Mouse (Mus musculus): ENCODE data around the gene Ripk3. TPM values are rescaled to one million over a fixed set of nuclear protein-coding genes. Genes with fewer than 3 reads are reported as not detected.

The Ripk3 gene
- polyA plus RNA-seq, 1 experiment from 2014 or later: 1.1 TPM

GRCm38 (mm10) chr14:55824481-55825215 lies 36.0 kb upstream of the Ripk3 start:
- Histone ChIP-seq H3K9me3 (no peaks in the 10 kb centered on the region), H3K27ac (replicated peaks) (peak overlapping the region; percentile 87), H3K27me3 (peaks cover 4% of the 10 kb centered on the region; the same call in 1 of the 2 replicates), H3K9ac (replicated peaks) (peak overlapping the region; percentile 51), H3K4me1 (peaks cover 45% of the 10 kb centered on the region), H3K36me3 (no peaks in the 10 kb centered on the region), H3K4me3 (peak overlapping the region; percentile 59), H3K4me2 (replicated peaks) (peak overlapping the region; percentile 92)
- under 1% methylated on average over 30 of the region's 32 CpGs for WGBS
- no peak for ATAC-seq (replicated peaks)

DNA sequence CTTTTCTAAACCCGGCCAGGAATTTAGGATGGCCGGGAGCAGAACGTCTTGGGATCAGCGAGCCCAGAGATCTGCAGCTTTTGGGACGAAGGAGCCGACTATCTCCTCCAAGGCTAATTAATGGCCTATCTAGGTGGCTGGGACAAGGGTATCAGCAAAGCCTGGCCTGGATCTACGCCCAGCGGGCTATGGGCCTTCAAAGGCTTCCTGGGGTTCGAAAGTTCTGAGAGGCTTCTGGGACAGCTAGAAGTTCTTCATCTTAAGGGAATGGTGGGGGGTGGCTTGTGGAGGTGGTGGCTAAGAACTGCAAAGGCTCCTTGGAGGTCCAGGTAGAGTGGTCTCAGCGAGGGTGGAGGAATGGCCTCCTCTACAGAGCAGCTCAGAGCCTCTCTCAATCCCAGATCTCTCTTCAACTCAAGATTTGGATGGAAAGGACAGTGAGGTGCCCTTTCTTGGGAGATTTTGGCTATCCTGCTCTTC lies 35.4 kb upstream of the Ripk3 start:
- WGBS: under 1% methylated on average over 10 of the region's 10 CpGs
- no peak for ATAC-seq (replicated peaks)
- peak overlapping the region; percentile 59 for H3K4me3 ChIP-seq

DNA sequence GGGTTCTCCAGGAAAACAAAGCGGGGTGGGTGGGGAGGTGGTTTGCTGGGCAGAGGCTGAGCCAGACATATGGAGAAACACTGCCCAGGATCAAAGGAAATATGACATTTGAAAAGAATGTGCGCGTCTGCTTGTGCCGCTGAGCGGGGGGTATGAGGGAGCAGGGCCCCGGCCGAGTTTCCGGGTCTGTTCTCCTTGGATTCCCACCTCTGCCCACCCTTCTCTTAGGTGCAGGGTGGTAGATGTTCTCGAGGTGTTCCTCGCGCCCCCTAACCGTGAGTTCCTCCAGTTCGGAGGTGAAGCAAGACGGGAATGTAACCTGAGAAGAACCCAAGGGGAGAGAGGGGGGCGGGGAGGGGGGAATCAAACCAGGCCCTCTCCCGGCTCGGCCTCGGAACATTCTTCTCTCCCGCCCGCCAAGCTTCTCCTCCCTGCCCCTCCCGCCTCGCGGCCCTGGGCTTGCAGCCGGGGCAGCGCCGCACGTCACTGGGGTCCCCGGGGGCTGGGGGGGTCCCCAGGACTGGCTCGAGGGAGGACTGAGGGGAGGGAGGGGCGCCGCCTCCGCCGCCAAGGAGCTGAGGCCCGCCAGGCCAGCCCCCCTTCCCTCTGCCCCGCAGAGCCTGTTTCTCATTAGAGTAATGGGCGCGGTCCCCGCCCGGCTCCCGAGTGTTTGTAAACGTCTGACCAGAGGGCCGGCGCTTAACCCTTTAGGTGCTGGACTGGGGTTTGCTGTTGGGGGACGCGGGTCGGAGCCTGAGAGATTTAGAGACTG lies 34.5 kb upstream of the Ripk3 start, which contains the start of gene Nfatc4:
Nfatc4 (plus strand) TSS at position 154 of the 772 bp plus-strand sequence.
- H3K4me1 ChIP-seq: peaks cover 45% of the 10 kb centered on the region
- peaks cover 4% of the 10 kb centered on the region; the same call in 1 of the 2 replicates for H3K27me3 ChIP-seq
- peak within 1 kb of the TSS; percentile 87 for H3K27ac ChIP-seq (replicated peaks)
- H3K9ac ChIP-seq (replicated peaks): peak within 1 kb of the TSS; percentile 65
- H3K9me3 ChIP-seq: no peaks in the 10 kb centered on the region
- no peaks in the 10 kb centered on the region for H3K36me3 ChIP-seq
- ATAC-seq (replicated peaks): peak; percentile 80
- WGBS: 0% methylated on average over 34 of the region's 46 CpGs
- peak within 1 kb of the TSS; percentile 59 for H3K4me3 ChIP-seq
- peak within 1 kb of the TSS; percentile 92 for H3K4me2 ChIP-seq (replicated peaks)

More for the DNA sequence above, 35.4 kb upstream of the Ripk3 start:
- Histone ChIP-seq H3K9me3 (no peaks in the 10 kb centered on the region), H3K9ac (replicated peaks) (peak overlapping the region; percentile 65; the same call in 1 of the 2 replicates), H3K4me2 (replicated peaks) (peak overlapping the region; percentile 92), H3K27me3 (peaks cover 4% of the 10 kb centered on the region; the same call in 1 of the 2 replicates), H3K27ac (replicated peaks) (peak overlapping the region; percentile 87), H3K4me1 (peaks cover 45% of the 10 kb centered on the region), H3K36me3 (no peaks in the 10 kb centered on the region)

DNA sequence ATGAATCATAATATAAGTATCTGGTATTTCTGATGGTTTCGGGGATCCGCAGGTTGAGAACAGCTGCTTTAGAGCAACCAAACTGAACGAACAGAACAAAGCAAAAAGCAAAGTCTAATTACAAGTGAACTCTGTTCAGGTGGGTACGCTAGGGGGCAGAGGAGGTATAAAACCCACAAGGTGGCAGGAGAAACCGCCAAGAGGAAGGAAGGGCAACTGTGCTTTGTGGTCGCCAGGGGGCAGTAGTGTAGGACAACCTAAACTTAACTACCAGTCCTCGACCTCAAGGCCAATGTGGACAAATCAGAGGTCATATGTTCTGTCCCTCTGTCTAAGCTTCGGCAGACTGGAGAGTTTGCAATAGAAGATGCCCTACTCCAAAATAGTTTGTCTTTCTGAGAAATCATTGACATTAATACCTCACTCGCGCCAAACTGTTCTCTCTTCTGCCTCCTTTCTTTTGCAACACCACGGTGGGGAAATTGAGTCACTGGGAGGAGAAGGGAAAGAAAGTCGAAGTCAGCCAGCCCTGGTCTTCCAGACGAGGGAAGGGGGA lies 33.8 kb upstream of the Ripk3 start:
- no peak for ATAC-seq (replicated peaks)
- 3% methylated on average over 13 of the region's 13 CpGs for WGBS
- peaks cover 45% of the 10 kb centered on the region for H3K4me1 ChIP-seq

GRCm38 (mm10) chr14:55820576-55820975 lies 31.9 kb upstream of the Ripk3 start:
- Histone ChIP-seq H3K4me1 (peaks cover 32% of the 10 kb centered on the region), H3K4me3 (no peak overlapping the region), H3K27me3 (no peaks in the 10 kb centered on the region), H3K36me3 (no peaks in the 10 kb centered on the region), H3K27ac (replicated peaks) (no peak overlapping the region), H3K9me3 (no peaks in the 10 kb centered on the region), H3K4me2 (replicated peaks) (no peak overlapping the region), H3K9ac (replicated peaks) (no peak overlapping the region)
- no peak for ATAC-seq (replicated peaks)
- WGBS: 91% methylated on average over 9 of the region's 9 CpGs

More for the DNA sequence above, 33.8 kb upstream of the Ripk3 start:
- Histone ChIP-seq H3K36me3 (no peaks in the 10 kb centered on the region), H3K9me3 (no peaks in the 10 kb centered on the region), H3K4me3 (peak overlapping the region; percentile 59), H3K27ac (replicated peaks) (peak overlapping the region; percentile 87), H3K27me3 (peaks cover 4% of the 10 kb centered on the region; the same call in 1 of the 2 replicates), H3K9ac (replicated peaks) (peak overlapping the region; percentile 65), H3K4me2 (replicated peaks) (peak overlapping the region; percentile 92)

DNA sequence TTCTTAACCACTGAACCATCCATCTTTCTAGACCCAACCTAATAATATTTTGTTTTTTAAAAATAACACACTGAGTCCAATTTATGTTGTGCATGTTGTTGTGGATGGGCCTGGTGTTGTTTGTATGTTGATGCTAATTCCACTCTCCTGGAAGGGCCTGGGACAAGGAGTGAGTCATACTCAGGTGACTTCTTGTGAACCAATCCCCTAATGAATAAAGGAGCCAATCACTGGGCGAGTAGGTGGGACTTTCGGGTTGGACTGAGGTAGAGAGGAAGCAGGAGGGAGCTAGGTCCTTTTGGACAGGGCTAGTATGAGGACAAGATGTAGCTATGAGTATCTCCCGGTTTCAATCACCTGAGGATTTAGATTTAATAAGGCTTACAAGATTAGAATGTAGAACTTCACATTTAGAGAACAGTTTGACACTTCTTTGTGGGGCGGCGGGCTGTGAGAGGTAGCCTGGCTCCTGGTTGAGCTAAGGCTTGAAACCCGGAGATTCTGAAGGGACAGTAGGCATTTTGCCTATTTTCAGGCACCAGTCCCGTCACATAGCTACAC lies 31.3 kb upstream of the Ripk3 start:
- no peaks in the 10 kb centered on the region for H3K27me3 ChIP-seq
- 82% methylated on average over 7 of the region's 7 CpGs for WGBS
- no peak overlapping the region for H3K27ac ChIP-seq (replicated peaks)
- no peak overlapping the region for H3K4me3 ChIP-seq
- H3K9ac ChIP-seq (replicated peaks): no peak overlapping the region
- no peak overlapping the region for H3K4me2 ChIP-seq (replicated peaks)
- no peaks in the 10 kb centered on the region for H3K36me3 ChIP-seq
- no peaks in the 10 kb centered on the region for H3K9me3 ChIP-seq
- ATAC-seq (replicated peaks): no peak
- H3K4me1 ChIP-seq: peaks cover 29% of the 10 kb centered on the region

GRCm38 (mm10) chr14:55815310-55815751 lies 26.7 kb upstream of the Ripk3 start:
- WGBS: 31% methylated on average over 17 of the region's 17 CpGs

GRCm38 (mm10) chr14:55814885-55815284 lies 26.2 kb upstream of the Ripk3 start:
- Histone ChIP-seq H3K36me3 (no peaks in the 10 kb centered on the region), H3K9me3 (no peaks in the 10 kb centered on the region), H3K4me2 (replicated peaks) (peak overlapping the region; percentile 52), H3K27me3 (no peaks in the 10 kb centered on the region), H3K4me1 (0 out of 2 replicates have a peak, but pooled peaks cover 4% of the 10 kb centered on the region), H3K9ac (replicated peaks) (peak overlapping the region; percentile 17), H3K4me3 (peak overlapping the region; percentile 40), H3K27ac (replicated peaks) (no peak overlapping the region)
- peak; percentile 82 for ATAC-seq (replicated peaks)
- 21% methylated on average over 16 of the region's 16 CpGs for WGBS

More at GRCm38 (mm10) chr14:55815310-55815751, 26.7 kb upstream of the Ripk3 start:
- Histone ChIP-seq H3K9me3 (no peaks in the 10 kb centered on the region), H3K27ac (replicated peaks) (no peak overlapping the region), H3K36me3 (no peaks in the 10 kb centered on the region), H3K4me2 (replicated peaks) (peak overlapping the region; percentile 52), H3K27me3 (no peaks in the 10 kb centered on the region), H3K9ac (replicated peaks) (peak overlapping the region; percentile 17), H3K4me1 (0 out of 2 replicates have a peak, but pooled peaks cover 4% of the 10 kb centered on the region), H3K4me3 (peak overlapping the region; percentile 40)
- ATAC-seq (replicated peaks): peak; percentile 70

GRCm38 (mm10) chr14:55795380-55796163 lies 6.9 kb upstream of the Ripk3 start:
- WGBS: 84% methylated on average over 15 of the region's 15 CpGs
- no peak overlapping the region for H3K4me2 ChIP-seq (replicated peaks)
- no peaks in the 10 kb centered on the region for H3K36me3 ChIP-seq
- H3K9ac ChIP-seq (replicated peaks): no peak overlapping the region
- H3K27me3 ChIP-seq: 0 out of 2 replicates have a peak, but pooled peaks cover 2% of the 10 kb centered on the region
- H3K4me1 ChIP-seq: no peaks in the 10 kb centered on the region
- H3K27ac ChIP-seq (replicated peaks): no peak overlapping the region
- no peaks in the 10 kb centered on the region for H3K9me3 ChIP-seq
- no peak for ATAC-seq (replicated peaks)
- no peak overlapping the region for H3K4me3 ChIP-seq

GRCm38 (mm10) chr14:55793946-55794345 lies 5.3 kb upstream of the Ripk3 start:
- H3K27me3 ChIP-seq: peaks cover 15% of the 10 kb centered on the region; the same call in 1 of the 2 replicates
- WGBS: 69% methylated on average over 2 of the region's 2 CpGs
- no peak for ATAC-seq (replicated peaks)
- no peak overlapping the region for H3K27ac ChIP-seq (replicated peaks)
- H3K4me3 ChIP-seq: no peak overlapping the region
- no peaks in the 10 kb centered on the region for H3K4me1 ChIP-seq
- no peak overlapping the region for H3K4me2 ChIP-seq (replicated peaks)
- H3K36me3 ChIP-seq: no peaks in the 10 kb centered on the region
- H3K9ac ChIP-seq (replicated peaks): no peak overlapping the region
- no peaks in the 10 kb centered on the region for H3K9me3 ChIP-seq

GRCm38 (mm10) chr14:55793461-55793860 lies 4.8 kb upstream of the Ripk3 start:
- ATAC-seq (replicated peaks): no peak
- Histone ChIP-seq H3K4me2 (replicated peaks) (no peak overlapping the region), H3K9ac (replicated peaks) (no peak overlapping the region), H3K4me1 (0 out of 2 replicates have a peak, but pooled peaks cover under 1% of the 10 kb centered on the region), H3K4me3 (no peak overlapping the region), H3K36me3 (no peaks in the 10 kb centered on the region), H3K27me3 (peaks cover 19% of the 10 kb centered on the region), H3K9me3 (no peaks in the 10 kb centered on the region), H3K27ac (replicated peaks) (no peak overlapping the region)
- 73% methylated on average over 2 of the region's 2 CpGs for WGBS

All from forebrain, embryonic 15.5 days (tissue).